Mouse (Mus musculus): ENCODE results near the gene 7420426K07Rik. TPM values are rescaled to one million over a fixed set of nuclear protein-coding genes. Genes with fewer than 3 reads are reported as not detected.

7420426K07Rik gene
- not detected for total RNA-seq (2021)
- long read RNA-seq = 0 reads

DNA sequence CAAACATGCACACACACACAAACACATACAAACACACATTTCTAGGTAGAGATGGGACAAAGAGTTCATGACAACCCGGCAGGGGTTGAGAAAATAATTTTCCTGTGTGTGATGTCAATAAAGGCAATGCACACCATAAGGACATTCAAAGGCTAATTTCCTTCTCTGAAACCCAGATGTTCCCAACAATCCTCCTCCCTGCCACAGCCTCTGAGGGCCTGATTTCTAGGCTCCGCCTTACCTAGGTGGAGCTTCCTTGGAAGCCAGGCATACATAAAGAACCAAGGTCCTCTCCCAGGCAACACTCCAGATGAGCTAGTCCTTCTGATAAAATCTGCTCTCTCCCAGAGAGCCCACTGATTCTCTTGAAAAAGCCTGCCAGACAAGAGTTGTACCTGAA lies at the start of gene 7420426K07Rik:
7420426K07Rik (plus strand) TSS at position 301 of the 400 bp plus-strand sequence.
- DNase-seq (ENCODE audit: low spot score in 2 of 2) = no peak

DNA sequence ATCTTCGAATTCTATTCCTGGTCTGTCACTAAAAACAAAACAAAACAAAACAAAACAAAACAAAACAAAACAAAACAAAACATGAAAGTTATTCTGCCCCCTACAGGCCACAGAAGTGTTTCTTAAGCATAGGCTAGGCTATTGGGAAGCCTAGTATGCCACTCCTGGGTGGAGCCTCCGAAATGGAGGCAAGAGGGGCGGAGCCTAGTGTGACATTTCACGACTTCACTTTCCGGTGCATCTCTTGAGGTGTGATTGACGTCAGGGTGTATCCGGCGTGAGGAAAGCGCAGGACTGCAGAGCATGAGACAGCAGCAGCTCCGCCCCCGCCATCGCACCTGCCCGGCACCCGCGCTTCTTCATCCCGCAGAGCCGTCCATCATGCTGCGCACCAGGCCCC lies 46.7 kb upstream of the 7420426K07Rik start, which contains the start of gene Prr23a2:
Prr23a2 (plus strand) TSS at position 285 of the 400 bp plus-strand sequence.
- no peak for DNase-seq (ENCODE audit: low spot score in 2 of 2)

DNA sequence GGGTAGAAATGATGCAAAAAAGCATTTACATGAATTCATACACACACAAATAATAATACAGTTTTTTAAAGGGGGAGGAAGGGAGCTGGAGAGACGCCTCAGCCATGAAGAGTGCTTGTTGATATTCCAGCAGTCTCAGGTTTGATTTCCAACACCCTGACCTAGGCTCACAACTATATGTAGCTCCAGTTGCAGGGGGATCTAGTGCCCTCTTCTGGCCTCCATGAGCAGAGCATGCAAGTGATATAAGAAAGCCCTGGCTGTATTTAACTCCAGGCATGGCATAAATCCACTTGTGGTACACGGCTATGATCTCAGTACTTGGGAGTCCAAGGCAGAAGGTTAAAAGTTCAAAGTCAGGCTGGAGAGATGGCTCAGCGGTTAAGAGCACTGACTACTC lies 39.5 kb upstream of the 7420426K07Rik start:
- DNase-seq (ENCODE audit: low spot score in 2 of 2) = no peak

DNA sequence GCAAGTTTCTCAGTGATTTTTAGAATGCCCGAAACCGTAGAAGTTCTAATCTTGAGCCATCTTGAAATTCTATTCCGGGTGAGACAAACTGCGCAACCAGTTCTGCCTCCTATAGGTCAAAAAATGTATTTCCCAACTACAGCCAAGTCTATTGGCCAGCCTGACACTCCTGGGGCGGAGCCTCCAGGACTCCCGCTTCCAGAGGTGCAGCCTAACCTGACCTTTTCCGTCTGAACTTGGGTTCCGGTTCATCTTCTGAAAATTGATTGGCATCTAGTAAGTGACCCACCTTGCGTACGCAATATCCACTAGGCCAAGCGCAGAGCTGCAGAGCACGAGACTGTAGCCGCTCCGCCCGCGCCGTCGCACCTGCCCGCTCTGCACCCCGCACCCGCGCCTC lies 38.3 kb upstream of the 7420426K07Rik start, which contains the start of gene Prr23a3:
Prr23a3 (plus strand) TSS at position 197 of the 400 bp plus-strand sequence.
- DNase-seq (ENCODE audit: low spot score in 2 of 2) = no peak

DNA sequence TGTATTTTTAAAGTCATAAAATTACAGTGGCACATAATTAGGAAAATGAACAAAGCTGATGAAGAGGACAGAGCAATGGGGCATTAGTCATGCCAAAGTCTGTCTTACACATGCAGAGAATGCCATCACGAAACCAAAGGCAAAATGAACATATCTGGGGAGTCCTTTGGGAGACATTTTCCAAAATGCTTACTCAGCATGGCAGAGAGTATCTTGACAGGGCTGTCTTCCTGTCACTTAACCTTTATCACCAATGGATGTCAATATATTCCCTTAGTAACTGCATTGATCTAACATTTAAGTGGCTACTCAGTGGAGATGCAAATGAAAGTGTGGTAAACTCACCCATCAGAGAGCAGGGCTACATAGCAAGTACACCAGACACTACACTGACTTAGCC lies 1.4 kb upstream of the 7420426K07Rik start:
- no peak for DNase-seq (ENCODE audit: low spot score in 2 of 2)

DNA sequence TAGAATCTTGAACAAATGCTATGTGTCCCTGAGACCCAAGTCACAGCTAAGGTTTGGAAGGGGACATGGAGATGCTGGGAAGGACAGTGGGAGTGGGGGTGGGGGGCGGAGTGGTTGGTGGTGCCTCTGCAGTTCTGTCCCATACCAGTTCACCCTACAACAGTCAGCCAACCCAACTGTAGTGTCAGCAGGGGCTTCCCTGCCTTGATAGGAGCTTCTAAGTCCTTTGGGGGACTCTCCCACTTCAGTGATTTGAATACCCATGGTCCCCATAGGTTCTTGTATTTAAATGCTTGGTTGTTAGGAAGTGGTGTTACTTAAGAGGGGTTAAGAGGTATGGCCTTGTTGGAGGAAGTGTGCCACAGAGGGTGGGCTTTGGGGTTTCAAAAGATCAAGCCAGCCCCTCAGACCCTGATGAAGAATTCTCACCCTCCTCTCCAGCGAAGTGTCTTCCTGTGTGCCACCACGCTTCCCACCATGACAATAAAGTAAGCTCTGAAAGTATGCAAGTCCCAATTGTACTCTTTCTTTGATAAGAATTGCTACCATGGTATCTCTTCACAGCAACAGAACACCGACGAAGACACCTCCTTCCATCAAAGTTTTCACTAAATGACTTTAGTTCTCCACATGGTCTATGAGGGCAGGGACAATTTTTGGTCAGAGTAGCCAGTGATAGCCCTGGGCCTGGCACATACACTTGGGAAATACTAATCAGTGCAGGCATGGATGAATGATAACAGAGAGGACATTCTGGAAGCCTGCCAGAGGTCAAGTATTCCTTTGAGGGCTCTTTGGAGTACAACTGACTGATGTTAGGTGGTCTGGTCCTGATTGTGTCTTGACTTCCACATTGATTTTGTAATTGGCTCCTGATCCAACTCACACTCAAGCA lies 18.0 kb downstream of the 7420426K07Rik start:
- no peak for DNase-seq (ENCODE audit: low spot score in 2 of 2)

DNA sequence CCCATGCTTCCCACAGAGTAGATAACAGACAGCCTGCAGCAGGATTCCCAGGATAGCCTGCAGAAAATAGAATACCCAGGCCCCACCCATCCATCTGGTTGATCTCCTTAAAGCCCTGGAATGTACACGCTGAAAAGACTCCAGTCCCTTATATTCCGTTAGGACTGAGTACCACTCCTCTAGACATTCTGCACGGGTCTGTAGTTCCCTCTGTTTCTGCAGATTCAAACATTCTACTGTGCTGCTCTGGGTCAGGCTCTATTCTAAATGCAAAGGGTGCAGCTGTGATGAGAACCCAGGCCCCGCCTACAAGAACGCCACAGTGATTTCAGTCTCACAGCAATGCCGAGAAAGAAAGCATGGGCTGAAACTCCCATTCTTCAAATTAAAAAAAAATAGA lies 20.2 kb downstream of the 7420426K07Rik start:
- DNase-seq (ENCODE audit: low spot score in 2 of 2) = no peak

DNA sequence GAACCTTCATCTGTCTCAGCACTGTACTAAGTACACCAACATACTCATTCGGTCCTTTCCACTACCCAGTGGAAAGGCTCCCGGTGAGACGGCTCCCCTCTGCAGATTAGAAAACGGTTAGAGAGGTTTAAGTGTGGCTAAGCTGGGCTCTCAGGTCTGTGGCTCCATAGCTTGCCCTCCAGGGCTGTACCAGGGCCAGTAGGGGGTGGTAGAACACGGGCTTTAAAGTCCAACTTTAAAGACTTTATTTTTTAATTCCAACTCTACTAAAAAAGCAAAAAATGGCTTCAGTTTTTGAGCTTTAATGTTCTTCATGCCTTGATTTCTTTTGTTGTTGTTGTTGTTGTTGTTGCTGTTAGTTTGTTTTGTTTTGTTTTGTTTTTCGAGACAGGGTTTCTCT lies 21.3 kb downstream of the 7420426K07Rik start:
- DNase-seq (ENCODE audit: low spot score in 2 of 2) = no peak

DNA sequence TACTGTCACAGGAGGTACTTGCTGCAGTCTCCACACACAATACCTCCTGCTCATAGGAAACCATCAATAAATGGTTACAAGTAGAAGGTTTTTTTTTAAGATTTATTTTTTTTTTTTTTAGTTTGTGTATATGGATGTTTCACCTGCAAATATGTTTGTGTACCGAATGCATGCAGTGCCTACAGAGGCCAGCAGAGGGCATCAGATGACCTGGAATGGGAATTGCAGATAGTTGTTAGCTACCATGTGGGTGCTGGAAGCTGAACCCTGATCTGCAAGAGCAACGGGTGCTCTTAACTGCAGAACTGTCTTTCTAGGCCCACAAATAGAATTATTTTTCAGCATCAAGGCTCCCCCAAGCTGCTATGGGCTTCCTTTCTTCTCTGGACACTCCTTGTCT lies 26.6 kb downstream of the 7420426K07Rik start:
- DNase-seq (ENCODE audit: low spot score in 2 of 2) = no peak

DNA sequence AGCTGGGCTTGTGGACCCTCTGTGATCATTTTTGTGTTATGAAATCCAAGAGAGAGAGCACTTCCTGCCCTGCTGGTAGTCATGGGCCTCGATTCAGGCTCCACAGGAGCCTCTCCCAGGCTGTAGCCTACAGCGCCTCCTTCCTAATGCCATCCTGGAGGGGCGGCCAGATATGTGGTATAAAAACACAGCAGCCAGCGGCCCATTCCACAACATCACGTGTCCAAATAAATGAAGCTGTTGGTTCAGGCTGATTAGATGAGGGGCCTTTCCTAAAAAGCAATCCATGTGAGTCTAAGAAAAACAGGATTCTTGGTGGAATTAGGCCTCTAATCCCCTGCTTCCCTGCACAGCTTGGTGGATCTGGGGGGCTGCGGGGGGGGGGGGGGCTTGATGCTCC lies 30.0 kb downstream of the 7420426K07Rik start:
- no peak for DNase-seq (ENCODE audit: low spot score in 2 of 2)

DNA sequence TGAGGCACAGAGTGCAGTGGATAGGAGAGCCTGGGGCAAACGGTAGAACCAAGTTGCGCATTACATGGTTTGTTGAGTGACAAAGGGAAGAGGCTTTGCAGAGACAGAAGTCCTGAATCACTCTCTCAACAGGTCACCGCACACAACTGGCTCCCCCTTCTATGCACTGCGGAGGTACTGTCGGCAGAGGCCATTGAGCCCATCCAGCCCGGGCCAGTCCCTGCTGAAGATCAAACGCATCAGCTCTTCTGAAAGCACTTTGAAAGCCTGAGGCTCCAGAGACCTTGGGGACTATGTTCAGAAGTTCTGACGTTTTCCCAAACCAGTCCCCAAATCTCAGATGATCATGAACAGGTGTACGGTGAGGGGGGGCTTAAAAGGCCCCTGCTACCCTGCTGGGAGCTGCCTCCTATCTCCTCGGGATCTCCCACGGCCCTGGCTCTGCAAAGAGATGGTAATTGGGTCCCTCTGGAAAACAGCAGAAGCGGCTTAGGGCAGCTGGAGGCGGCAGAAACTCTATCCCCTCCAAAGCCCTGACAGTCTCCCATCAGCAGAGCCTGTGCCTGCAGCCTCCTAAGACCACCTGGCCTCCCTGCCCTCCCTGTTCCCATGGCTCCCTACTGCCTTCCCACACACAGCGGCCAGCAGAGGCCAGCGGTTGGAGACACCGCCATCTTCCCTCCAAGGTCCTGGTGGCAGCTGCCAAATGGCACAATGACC lies 32.4 kb downstream of the 7420426K07Rik start:
- DNase-seq (ENCODE audit: low spot score in 2 of 2) = no peak

DNA sequence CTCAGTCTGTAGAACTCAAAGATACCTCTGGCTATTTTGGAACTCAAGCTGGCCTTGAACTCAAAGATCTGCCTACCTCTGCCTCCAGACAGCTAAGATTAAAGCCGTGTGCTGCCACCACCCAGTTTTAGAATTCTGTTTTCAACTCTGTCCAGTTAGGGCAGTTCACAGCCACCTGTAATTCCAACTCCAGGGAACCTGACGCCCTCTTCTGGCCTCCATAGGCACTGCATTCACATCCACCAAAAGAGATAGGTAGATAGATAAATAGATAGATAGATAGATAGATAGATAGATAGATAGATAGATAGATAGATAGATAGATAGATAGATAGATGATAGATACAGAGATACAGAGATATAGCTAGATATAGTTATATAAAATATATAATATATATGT lies 36.4 kb downstream of the 7420426K07Rik start:
- peak in 1 of 2 experiments; percentile 25 for DNase-seq (ENCODE audit: low spot score in 2 of 2)

DNA sequence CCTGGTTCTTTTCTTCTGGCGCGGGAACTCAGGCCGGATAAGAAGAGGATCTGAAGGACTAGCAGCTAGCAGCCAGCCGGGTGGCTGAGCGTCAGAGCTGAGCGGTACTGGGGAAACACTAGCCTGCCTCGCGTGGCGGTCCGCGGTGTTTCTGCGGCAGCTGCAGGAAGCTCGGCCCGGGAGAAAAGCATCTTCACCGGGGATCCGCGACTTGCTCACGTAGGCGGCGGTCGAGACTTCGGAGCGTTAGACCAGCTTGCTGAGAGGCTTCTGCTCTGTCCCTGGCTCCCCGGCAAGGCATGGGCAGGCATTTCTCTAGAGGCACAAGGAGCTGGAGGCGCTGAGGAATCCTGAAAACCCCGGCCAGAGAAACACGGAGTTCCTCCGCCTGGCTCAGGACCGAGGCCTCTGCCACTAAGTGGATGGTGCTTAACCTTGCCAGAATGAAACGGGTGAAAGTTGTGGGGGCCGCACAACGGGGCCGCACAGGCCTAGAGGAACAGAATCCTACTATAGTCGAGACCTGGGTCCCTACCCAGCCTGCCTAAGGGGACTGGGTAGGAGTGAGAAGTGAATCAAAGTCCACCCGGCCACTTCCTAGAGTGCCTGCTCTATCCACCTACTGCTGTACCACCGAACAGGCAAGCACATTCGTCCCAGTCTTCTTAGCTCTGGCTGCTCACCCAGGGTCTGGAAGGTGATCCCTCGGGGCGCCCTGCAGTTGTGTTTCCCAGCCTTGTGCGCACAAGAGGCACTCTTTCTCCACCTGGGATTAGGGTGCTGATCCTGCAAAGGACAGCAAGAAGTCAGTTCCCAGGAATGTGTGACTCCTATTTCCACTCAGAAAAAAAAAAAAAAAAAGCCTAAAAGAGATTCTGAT lies 49.5 kb downstream of the 7420426K07Rik start:
- no peak for DNase-seq (ENCODE audit: low spot score in 2 of 2)

DNA sequence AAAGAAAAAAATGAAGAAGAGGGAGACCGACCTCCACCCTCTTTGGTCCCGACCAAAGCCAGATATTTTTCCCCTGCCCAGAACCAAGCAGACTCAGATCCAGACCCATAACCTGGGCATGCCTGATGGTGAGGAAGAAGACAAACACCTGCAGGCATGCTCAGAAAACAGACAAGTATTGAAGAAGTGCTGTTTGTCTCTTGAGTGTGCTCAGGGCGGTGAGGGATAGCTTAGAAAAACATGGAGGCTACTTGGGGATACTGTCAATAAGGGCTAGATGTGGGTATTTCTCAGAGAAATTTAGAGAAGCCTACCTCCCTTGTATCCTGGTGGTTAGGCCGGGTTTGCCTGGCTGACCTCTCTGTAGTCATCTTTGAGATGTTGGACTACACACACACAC lies 50.4 kb downstream of the 7420426K07Rik start:
- DNase-seq (ENCODE audit: low spot score in 2 of 2) = no peak

DNA sequence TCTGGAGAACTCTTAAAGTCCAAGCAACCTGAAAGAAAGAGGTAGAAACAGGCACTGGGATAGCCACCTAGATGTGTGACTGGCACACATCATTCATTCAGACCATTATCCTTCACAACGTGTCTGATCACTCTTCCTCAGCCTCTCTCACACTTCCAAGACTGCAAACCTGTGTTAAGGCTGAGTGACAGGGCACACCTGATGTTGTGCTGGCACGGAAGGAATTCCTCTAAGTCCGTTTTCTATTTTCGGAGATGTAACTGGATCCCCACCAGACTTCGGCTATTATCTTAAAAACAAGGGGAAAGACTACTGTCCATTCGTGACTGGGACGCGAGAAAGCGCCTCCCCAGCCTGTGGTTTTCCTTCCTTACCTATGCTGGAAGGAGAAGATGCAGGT lies 50.9 kb downstream of the 7420426K07Rik start:
- no peak for DNase-seq (ENCODE audit: low spot score in 2 of 2)

Other genes starting within 250 kb of the 7420426K07Rik start
- not detected for gene Prr23a1, start 60.6 kb upstream of the 7420426K07Rik start, total RNA-seq (2021)
- gene Prr23a2, start 46.6 kb upstream of the 7420426K07Rik start, total RNA-seq (2021) = not detected
- not detected for gene Prr23a3, start 38.4 kb upstream of the 7420426K07Rik start, total RNA-seq (2021)
- 1 to 10 TPM; 1.4 to 1.7 TPM for gene Foxl2, start 52.2 kb downstream of the 7420426K07Rik start, total RNA-seq (2021)
- gene Faim, start 83.3 kb downstream of the 7420426K07Rik start, total RNA-seq (2021) = 10 to 100 TPM; 56.5 to 57.3 TPM
- gene Gm1123, start 132.6 kb downstream of the 7420426K07Rik start, total RNA-seq (2021) = under 1 TPM in 1 of 2 experiments, not detected in 1; 0.22 TPM
- gene Pik3cb, start 237.5 kb downstream of the 7420426K07Rik start, total RNA-seq (2021) = 10 to 100 TPM; 22.5 to 23.2 TPM